Mouse (Mus musculus) neural tube, embryonic 13.5 days (tissue): ENCODE results near the gene Ptdss2. TPM values are rescaled to one million over a fixed set of nuclear protein-coding genes. Genes with fewer than 3 reads are reported as not detected.

Experiments
- ATAC-seq: fragments of 200-750 bp; cut with Nextera tagmentation; 2 replicates; pipeline ENCODE4 v1.8.0; 2017; ENCODE audit warnings: low read depth, mild to moderate bottlenecking, moderate TSS enrichment, moderate library complexity
- H3K27ac ChIP-seq: fragments of 300-500 bp; sonication (generic); replicated peaks from 2 replicates; pipeline ENCODE4 v1.5.1; 2015; ENCODE audit warnings: moderate library complexity, mild to moderate bottlenecking, inconsistent platforms
- H3K27me3 ChIP-seq: fragments of 300-500 bp; sonication (generic); 2 replicates; pipeline ENCODE4 v1.6.1; 2015; ENCODE audit warnings: mild to moderate bottlenecking, inconsistent platforms
- H3K36me3 ChIP-seq: fragments of 300-500 bp; sonication (generic); 2 replicates; pipeline ENCODE4 v1.6.1; 2015; ENCODE audit warnings: mild to moderate bottlenecking, inconsistent platforms
- H3K4me1 ChIP-seq: fragments of 300-500 bp; sonication (generic); replicated peaks from 2 replicates; pipeline ENCODE4 v1.6.1; 2015; ENCODE audit warnings: inconsistent platforms
- H3K4me2 ChIP-seq: fragments of 300-500 bp; sonication (generic); 2 replicates; pipeline ENCODE4 v1.6.1; 2015; ENCODE audit warnings: inconsistent platforms, mild to moderate bottlenecking, moderate library complexity
- H3K4me3 ChIP-seq: fragments of 300-500 bp; sonication (generic); 2 replicates; pipeline ENCODE4 v1.5.1; 2015; ENCODE audit warnings: mild to moderate bottlenecking, inconsistent platforms
- H3K9ac ChIP-seq: fragments of 300-500 bp; sonication (generic); 2 replicates; pipeline ENCODE4 v1.6.1; 2015; ENCODE audit warnings: moderate library complexity, mild to moderate bottlenecking, inconsistent platforms
- H3K9me3 ChIP-seq: fragments of 300-500 bp; sonication (generic); 2 replicates; pipeline ENCODE4 v1.6.1; 2016; ENCODE audit warnings: inconsistent platforms
- WGBS: fragments of 180-500 bp; shearing (Covaris S2); methylation state at CpG from one replicate; pipeline ENCODE4 v1.1.7; 2015; 5-methylcytosine and 5-hydroxymethylcytosine counted together
- polyA plus RNA-seq: library from polyadenylated mRNA; unstranded; fragments of >200 nt; fragmentation: Nextera tagmentation; extraction: Ambion mirVana; gene quantifications from 2 replicates; pipeline ENCODE4 v1.2.1, GENCODE M21; 2015

Gene Ptdss2
- polyA plus RNA-seq, 1 experiment from 2014 or later: 77.7 TPM

DNA sequence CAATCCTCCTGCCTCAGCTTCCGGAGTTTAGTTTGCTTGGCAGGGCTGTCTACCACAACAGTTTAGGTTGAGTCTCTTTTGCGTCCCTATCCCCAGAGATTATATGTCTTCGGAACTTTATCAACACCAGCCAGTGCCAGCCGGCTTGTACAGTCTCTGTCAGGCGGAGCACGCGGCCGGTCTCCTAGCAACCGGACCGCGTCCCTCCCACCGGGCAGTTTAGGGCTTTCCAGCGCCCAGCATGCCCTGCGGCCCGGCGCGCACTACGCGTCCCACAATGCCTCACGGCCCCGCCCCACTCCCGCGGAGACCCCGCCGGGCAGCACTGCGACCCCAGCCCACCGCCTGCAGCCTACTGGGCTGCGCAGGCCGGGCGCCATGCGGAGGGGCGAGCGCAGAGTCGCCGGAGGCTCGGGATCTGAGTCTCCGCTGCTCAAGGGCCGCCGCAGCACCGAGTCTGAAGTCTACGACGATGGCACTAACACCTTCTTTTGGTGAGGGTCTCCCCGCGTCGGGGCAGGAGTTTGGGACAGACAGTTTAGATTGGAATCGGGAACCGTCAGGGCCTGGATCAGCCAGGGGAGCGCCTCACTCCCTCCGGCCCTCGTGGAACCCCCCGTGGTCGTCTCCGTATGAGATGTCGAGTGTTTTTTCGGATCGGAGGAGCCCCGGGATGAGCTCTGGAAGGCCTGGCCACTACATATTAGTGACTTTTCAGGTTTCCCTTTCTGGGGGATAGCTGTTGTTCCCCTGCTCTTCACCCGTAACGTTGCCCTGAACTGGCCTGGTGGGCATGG is 9.0 kb downstream of the Ptdss2 start:
- Histone ChIP-seq H3K4me3 (peak overlapping the region; percentile 87), H3K9ac (peak overlapping the region; percentile 95), H3K4me1 (peaks cover 22% of the 10 kb centered on the region), H3K36me3 (peaks cover 13% of the 10 kb centered on the region), H3K27ac (peak overlapping the region; percentile 69; the same call in 1 of the 2 replicates), H3K9me3 (no peaks in the 10 kb centered on the region), H3K27me3 (no peaks in the 10 kb centered on the region), H3K4me2 (peak overlapping the region; percentile 91)
- WGBS: under 1% methylated on average over 59 of the region's 59 CpGs
- peak; percentile 98 for ATAC-seq

DNA sequence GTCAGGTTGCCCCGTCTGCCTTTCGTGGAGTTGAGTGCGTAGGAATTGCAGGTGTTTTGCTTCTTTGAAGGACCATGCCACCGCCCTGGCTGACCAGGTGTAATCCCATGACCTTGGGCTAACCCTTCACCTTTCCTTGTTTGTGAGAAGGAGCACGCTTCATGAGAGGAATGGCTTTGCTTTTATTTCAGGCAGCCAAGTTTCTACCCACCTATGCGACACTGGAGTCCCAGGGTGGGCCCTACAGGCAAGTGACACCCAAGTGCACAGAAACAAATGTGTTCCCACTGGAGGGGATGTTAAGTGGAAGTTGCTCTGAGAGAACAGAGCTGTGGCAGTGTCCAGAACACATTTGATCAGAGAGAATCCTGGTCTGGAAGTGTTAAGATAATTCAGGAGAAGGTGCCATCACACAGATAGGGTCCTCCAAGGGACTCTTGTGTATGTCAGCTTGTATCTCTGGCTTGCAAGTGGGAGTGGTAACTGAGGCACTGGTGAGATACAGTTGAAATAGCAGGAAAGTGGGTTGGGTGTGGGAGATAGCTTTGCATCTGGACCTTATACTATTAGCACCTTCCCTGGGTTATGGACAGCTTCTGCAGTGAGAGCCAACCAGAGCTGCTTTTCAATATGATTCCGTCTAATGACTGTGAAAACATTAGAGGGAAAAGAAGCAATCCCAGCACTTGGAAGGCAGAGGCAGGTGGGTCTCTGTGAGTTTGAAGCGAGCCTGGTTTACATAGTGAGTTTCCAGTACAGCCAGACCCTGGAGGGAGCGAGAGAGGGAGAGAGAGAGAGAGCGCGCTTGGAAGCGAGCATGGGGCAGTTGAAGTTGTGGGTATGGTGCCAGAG is 9.9 kb downstream of the Ptdss2 start:
- ATAC-seq: no peak
- Histone ChIP-seq H3K4me3 (peak overlapping the region; percentile 87), H3K36me3 (peaks cover 22% of the 10 kb centered on the region), H3K9me3 (no peaks in the 10 kb centered on the region), H3K4me1 (peaks cover 22% of the 10 kb centered on the region), H3K27me3 (no peaks in the 10 kb centered on the region), H3K4me2 (peak overlapping the region; percentile 91), H3K9ac (peak overlapping the region; percentile 95), H3K27ac (no peak overlapping the region)
- WGBS: 60% methylated on average over 12 of the region's 12 CpGs

- H3K36me3 ChIP-seq: peaks cover 62% of the 10 kb centered on the region
- 91% methylated on average over 4 of the region's 4 CpGs for WGBS
- H3K27me3 ChIP-seq: no peaks in the 10 kb centered on the region
- no peak overlapping the region for H3K4me3 ChIP-seq
- no peak overlapping the region for H3K27ac ChIP-seq
- ATAC-seq: no peak
- H3K4me2 ChIP-seq: no peak overlapping the region
- no peaks in the 10 kb centered on the region for H3K9me3 ChIP-seq
- H3K9ac ChIP-seq: no peak overlapping the region
- H3K4me1 ChIP-seq: no peaks in the 10 kb centered on the region
Measured at GRCm38 (mm10) chr7:141141326-141141725, 19.1 kb downstream of the Ptdss2 start.

GRCm38 (mm10) chr7:141143112-141143511 is 20.9 kb downstream of the Ptdss2 start:
- Histone ChIP-seq H3K27ac (no peak overlapping the region), H3K9me3 (no peaks in the 10 kb centered on the region), H3K9ac (no peak overlapping the region; the same call in 1 of the 2 replicates), H3K4me1 (peaks cover 6% of the 10 kb centered on the region; the same call in 1 of the 2 replicates), H3K27me3 (no peaks in the 10 kb centered on the region), H3K4me3 (no peak overlapping the region), H3K36me3 (peaks cover 52% of the 10 kb centered on the region), H3K4me2 (no peak overlapping the region)
- no peak for ATAC-seq
- WGBS: 56% methylated on average over 5 of the region's 5 CpGs

DNA sequence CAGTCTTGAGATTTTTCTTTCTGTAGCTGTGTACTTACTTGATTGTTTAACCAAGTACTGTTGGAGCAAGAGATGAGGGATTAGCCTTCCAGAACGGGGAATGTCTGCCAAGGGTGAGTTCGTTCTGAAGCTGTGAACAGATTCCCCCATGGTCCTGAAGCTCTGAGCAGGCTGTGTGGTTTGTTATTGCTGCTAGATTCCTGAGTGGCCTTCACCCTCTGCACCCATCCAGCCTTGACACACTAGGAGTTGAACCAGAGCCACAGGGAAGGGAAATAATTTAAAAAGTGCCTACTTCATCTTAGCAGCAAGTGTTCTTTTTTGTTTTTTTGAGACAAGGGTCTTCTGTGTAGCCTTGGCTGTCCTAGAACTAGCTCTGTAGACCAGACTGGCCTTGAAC is 21.7 kb downstream of the Ptdss2 start:
- no peak overlapping the region for H3K4me2 ChIP-seq
- H3K27ac ChIP-seq: no peak overlapping the region
- peaks cover 6% of the 10 kb centered on the region; the same call in 1 of the 2 replicates for H3K4me1 ChIP-seq
- no peak overlapping the region for H3K4me3 ChIP-seq
- no peak overlapping the region for H3K9ac ChIP-seq
- no peaks in the 10 kb centered on the region for H3K27me3 ChIP-seq
- ATAC-seq: no peak
- 85% methylated on average over 2 of the region's 2 CpGs for WGBS
- H3K36me3 ChIP-seq: peaks cover 49% of the 10 kb centered on the region
- no peaks in the 10 kb centered on the region for H3K9me3 ChIP-seq

- H3K9me3 ChIP-seq: no peaks in the 10 kb centered on the region
- H3K4me2 ChIP-seq: no peak overlapping the region
- whole genome bisulfite sequencing: 89% methylated on average over 3 of the region's 3 CpGs
- no peak overlapping the region for H3K4me3 ChIP-seq
- peaks cover 45% of the 10 kb centered on the region for H3K36me3 ChIP-seq
- H3K9ac ChIP-seq: no peak overlapping the region
- no peak overlapping the region for H3K27ac ChIP-seq
- peaks cover 6% of the 10 kb centered on the region; the same call in 1 of the 2 replicates for H3K4me1 ChIP-seq
- no peak for ATAC-seq
- no peaks in the 10 kb centered on the region for H3K27me3 ChIP-seq
Measured at GRCm38 (mm10) chr7:141144650-141145049, 22.5 kb downstream of the Ptdss2 start.

GRCm38 (mm10) chr7:141145403-141145802 is 23.2 kb downstream of the Ptdss2 start:
- H3K4me1 ChIP-seq: peaks cover 6% of the 10 kb centered on the region; the same call in 1 of the 2 replicates
- H3K9me3 ChIP-seq: no peaks in the 10 kb centered on the region
- H3K27me3 ChIP-seq: no peaks in the 10 kb centered on the region
- H3K36me3 ChIP-seq: peaks cover 42% of the 10 kb centered on the region
- H3K4me3 ChIP-seq: no peak overlapping the region
- no peak for ATAC-seq
- H3K27ac ChIP-seq: no peak overlapping the region
- 80% methylated on average over 1 of the region's 1 CpGs for WGBS
- H3K9ac ChIP-seq: no peak overlapping the region
- no peak overlapping the region for H3K4me2 ChIP-seq

DNA sequence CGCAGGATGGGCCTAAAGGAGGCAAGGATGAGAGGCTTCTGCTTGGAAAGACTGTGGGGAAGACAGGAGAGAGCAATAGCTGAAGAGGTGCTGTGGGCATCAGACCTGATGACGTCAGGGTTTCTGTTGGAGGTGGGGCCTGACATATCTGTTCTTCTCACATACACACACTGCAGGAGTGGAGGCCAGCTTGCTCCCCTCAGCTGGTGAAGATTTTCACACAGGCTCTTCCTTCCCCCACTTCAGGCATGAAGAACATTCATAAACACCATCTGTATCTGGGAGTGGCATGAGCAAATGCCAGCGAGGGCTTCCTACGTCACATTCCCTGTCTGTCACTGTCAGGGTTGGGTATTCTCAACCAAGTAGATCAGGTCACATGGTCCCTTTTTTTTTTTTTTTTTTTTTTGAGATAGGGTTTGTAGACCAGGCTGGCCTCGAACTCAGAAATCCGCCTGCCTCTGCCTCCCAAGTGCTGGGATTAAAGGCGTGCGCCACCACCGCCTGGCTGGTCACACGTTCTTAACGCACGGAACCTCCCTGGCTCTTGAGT is 23.9 kb downstream of the Ptdss2 start:
- Histone ChIP-seq H3K4me1 (peaks cover 6% of the 10 kb centered on the region; the same call in 1 of the 2 replicates), H3K27me3 (no peaks in the 10 kb centered on the region), H3K4me3 (no peak overlapping the region), H3K27ac (no peak overlapping the region), H3K4me2 (no peak overlapping the region), H3K9ac (no peak overlapping the region), H3K36me3 (peaks cover 49% of the 10 kb centered on the region), H3K9me3 (no peaks in the 10 kb centered on the region)
- ATAC-seq: no peak
- 96% methylated on average over 12 of the region's 12 CpGs for WGBS

GRCm38 (mm10) chr7:141147044-141147443 is 24.9 kb downstream of the Ptdss2 start:
- Histone ChIP-seq H3K4me1 (peaks cover 6% of the 10 kb centered on the region; the same call in 1 of the 2 replicates), H3K4me3 (no peak overlapping the region), H3K9me3 (no peaks in the 10 kb centered on the region), H3K9ac (no peak overlapping the region), H3K4me2 (no peak overlapping the region), H3K27me3 (no peaks in the 10 kb centered on the region), H3K27ac (no peak overlapping the region; the same call in 1 of the 2 replicates), H3K36me3 (peaks cover 58% of the 10 kb centered on the region)
- no peak for ATAC-seq
- 73% methylated on average over 6 of the region's 6 CpGs for WGBS

GRCm38 (mm10) chr7:141148639-141149038 is 26.5 kb downstream of the Ptdss2 start:
- H3K9ac ChIP-seq: no peak overlapping the region
- 81% methylated on average over 4 of the region's 4 CpGs for WGBS
- H3K27ac ChIP-seq: no peak overlapping the region
- H3K4me3 ChIP-seq: no peak overlapping the region
- H3K36me3 ChIP-seq: peaks cover 60% of the 10 kb centered on the region
- ATAC-seq: no peak
- no peaks in the 10 kb centered on the region for H3K27me3 ChIP-seq
- H3K9me3 ChIP-seq: no peaks in the 10 kb centered on the region
- H3K4me2 ChIP-seq: no peak overlapping the region
- peaks cover 6% of the 10 kb centered on the region; the same call in 1 of the 2 replicates for H3K4me1 ChIP-seq

DNA sequence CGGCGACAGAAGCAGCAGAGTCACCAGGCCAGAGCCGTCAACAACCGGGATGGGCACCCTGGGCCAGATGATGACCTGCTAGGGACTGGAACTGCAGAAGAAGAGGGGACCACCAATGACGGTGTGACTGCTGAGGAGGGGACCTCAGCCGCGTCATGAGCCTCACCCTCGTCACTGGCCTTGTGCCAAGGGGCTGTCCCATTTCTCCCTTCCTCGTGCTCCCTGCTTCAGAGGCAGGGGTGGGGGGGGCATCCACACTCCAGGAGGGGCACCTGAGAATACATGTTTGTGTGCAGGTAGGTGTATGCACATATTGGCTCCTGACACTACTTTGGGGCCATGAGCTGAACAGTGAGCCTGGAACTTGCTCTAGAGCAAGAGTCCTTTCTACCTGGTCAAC is 33.2 kb downstream of the Ptdss2 start:
- 90% methylated on average over 9 of the region's 9 CpGs for WGBS
- ATAC-seq: no peak
- no peak overlapping the region for H3K4me2 ChIP-seq

DNA sequence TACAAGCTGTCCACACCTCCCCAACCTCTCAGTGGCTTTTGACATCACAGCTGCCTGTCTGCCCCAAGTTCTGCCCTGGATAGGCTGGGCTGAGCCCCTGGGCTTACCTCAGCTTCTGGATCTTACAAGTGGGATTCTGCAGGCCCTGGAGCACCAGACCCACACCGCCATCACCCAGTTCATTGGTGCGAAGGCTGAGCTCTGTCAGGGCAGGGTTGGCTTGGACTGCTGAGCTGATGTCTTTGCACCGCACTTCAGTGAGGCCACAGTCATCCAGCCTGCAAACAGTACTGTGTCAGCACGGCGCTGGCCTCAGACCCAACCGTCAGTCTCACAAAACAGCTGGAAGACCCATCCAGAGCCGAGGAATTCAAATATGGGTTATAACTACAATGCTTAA is 42.2 kb downstream of the Ptdss2 start:
- 95% methylated on average over 7 of the region's 7 CpGs for WGBS
- no peak overlapping the region for H3K4me2 ChIP-seq
- ATAC-seq: no peak
- no peak overlapping the region for H3K27ac ChIP-seq
- peaks cover 61% of the 10 kb centered on the region for H3K36me3 ChIP-seq
- H3K4me1 ChIP-seq: peaks cover 17% of the 10 kb centered on the region
- no peak overlapping the region for H3K4me3 ChIP-seq
- H3K9ac ChIP-seq: no peak overlapping the region
- H3K9me3 ChIP-seq: no peaks in the 10 kb centered on the region
- no peaks in the 10 kb centered on the region for H3K27me3 ChIP-seq

More for the DNA sequence above, 33.2 kb downstream of the Ptdss2 start:
- H3K4me3 ChIP-seq: no peak overlapping the region
- H3K4me1 ChIP-seq: no peaks in the 10 kb centered on the region
- H3K27ac ChIP-seq: no peak overlapping the region
- no peaks in the 10 kb centered on the region for H3K9me3 ChIP-seq
- no peaks in the 10 kb centered on the region for H3K27me3 ChIP-seq
- H3K9ac ChIP-seq: no peak overlapping the region
- peaks cover 81% of the 10 kb centered on the region for H3K36me3 ChIP-seq
